Mouse (Mus musculus) gastrocnemius, adult 2 months (tissue): ENCODE data around the gene Gm15093. TPM values are rescaled to one million over a fixed set of nuclear protein-coding genes. Genes with fewer than 3 reads are reported as not detected.
"Not testable (repeated sequence)": the region's sequence is repeated elsewhere in the genome, so short reads cannot be mapped to it uniquely, and the experiment has no call there.

Source experiments
- DNase-seq: peaks from one replicate; pipeline ENCODE4 v3.0.0; 2022
- H3K27ac ChIP-seq: fragments of 200-600 bp; 2 replicates; pipeline ENCODE4 v1.8.1; 2022; ENCODE audit warnings: mild to moderate bottlenecking
- H3K4me3 ChIP-seq: fragments of 200-600 bp; 2 replicates; pipeline ENCODE4 v1.8.1; 2022; ENCODE audit warnings: mild to moderate bottlenecking, moderate library complexity
- intact Hi-C: fragments of 180-260 bp; cut with DNase I; formaldehyde crosslinking; loops from one replicate; pipeline ENCODE4 v1.15.1; 2025
- long read RNA-seq, 2 experiments: library from polyadenylated mRNA; stranded (forward); transcript quantifications; one replicate each; pipeline ENCODE4 v2.0.0; 2021
- total RNA-seq, 2 experiments: library from RNA; stranded (reverse); gene quantifications; 2 replicates each; pipeline ENCODE4 v1.2.3; 2021

The Gm15093 gene
- not detected for total RNA-seq
- long read RNA-seq, experiment 1: 0 reads
- long read RNA-seq, experiment 2: 0 reads

DNA sequence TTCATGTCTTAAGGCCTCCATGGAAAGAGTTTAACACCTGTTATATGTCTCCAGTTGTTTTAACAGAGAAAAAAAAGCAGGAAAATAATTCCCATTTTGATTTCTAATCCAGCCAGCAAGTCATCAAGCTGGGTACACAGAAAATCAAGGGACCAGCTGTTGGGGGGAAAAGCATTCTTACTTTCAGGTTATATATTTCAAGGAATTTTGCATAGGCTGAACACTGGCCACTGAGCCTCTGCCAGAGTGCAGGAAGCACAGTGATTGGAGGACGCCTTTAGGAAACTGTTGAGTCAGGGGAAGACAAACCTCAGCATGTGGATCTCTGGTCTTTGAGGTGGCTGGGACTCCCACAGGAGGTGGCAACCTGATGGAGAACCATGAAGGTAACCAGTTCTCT is at the start of gene Gm15093:
Gene Gm15093 (plus strand): TSS at position 301 of the 400 bp plus-strand sequence.
- DNase-seq, intact Hi-C loops, H3K27ac ChIP-seq, H3K4me3 ChIP-seq: not testable (repeated sequence)

Other genes with a start within 250 kb of the Gm15093 start
- not detected for gene Ott, start 198.1 kb upstream of the Gm15093 start, total RNA-seq
- gene Gm15085, start 175.2 kb downstream of the Gm15093 start, total RNA-seq: not detected